Mouse (Mus musculus) embryonic fibroblast, embryonic 13.5 days (primary cell): Measurements from ENCODE around the gene Eid2b. TPM values are rescaled to one million over a fixed set of nuclear protein-coding genes. Genes with fewer than 3 reads are reported as not detected.
"Not testable (repeated sequence)": the region's sequence is repeated elsewhere in the genome, so short reads cannot be mapped to it uniquely, and the experiment has no call there.

Experiments used
- H3K27ac ChIP-seq: 2 replicates; pipeline ENCODE4 v1.5.1; 2012; ENCODE audit warnings: low read length, control low read depth, inconsistent platforms; ENCODE audit not compliant: insufficient read depth
- H3K4me1 ChIP-seq: 2 replicates; pipeline ENCODE4 v1.6.1; 2011; ENCODE audit warnings: low read length; ENCODE audit not compliant: control insufficient read depth, insufficient read depth
- H3K4me3 ChIP-seq: 2 replicates; pipeline ENCODE4 v1.5.1; 2011; ENCODE audit warnings: mild to moderate bottlenecking, control low read depth, low read length; ENCODE audit not compliant: insufficient read depth
- CTCF ChIP-seq: IDR thresholded peaks from 2 replicates; pipeline ENCODE4 v1.5.1; 2011; ENCODE audit warnings: mild to moderate bottlenecking, control low read depth, low read length, moderate library complexity, borderline replicate concordance; ENCODE audit not compliant: insufficient read depth
- POLR2A ChIP-seq: IDR thresholded peaks from 2 replicates; pipeline ENCODE4 v1.6.1; 2011; ENCODE audit warnings: low read depth, mild to moderate bottlenecking, control low read depth, low read length, moderate library complexity
- polyA plus RNA-seq: library from polyadenylated mRNA; stranded (reverse); fragments of >200 nt; gene quantifications from 2 replicates; pipeline ENCODE4 v1.2.4, GENCODE M21; 2011; ENCODE audit warnings: low read depth; ENCODE audit not compliant: missing spikeins, insufficient read length

The Eid2b gene
- 5.4 and 8.8 TPM in 2 replicates for polyA plus RNA-seq

GRCm38 (mm10) chr7:28277615-28278278 lies at the start of gene Eid2b:
TSS of gene Eid2b (plus strand) at chr7:28277739.
- Histone ChIP-seq H3K27ac (no peak within 1 kb of the TSS), H3K4me1 (no peaks in the 10 kb centered on the region), H3K4me3 (peak within 1 kb of the TSS; percentile 53)
- TF ChIP-seq POLR2A (peak; percentile 79), CTCF (peak; percentile 77)

DNA sequence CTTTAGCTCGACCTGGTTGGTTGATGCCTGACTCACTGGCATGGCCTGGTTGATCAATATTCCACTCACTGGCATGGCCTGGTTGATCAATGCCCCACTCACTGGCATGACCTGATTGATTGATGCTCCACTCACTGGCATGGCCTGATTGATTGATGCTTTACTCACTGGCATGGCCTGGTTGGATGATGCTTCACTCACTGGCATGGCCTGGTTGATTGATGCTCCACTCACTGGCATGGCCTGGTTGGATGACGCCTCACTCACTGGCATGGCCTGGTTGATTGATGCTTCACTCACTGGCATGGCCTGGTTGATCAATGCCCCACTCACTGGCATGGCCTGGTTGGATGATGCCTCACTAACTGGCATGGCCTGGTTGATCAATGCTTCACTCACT lies 33.6 kb upstream of the Eid2b start:
- not testable (repeated sequence) for H3K4me3 ChIP-seq, H3K4me1 ChIP-seq, H3K27ac ChIP-seq

GRCm38 (mm10) chr7:28248957-28249356 lies 28.6 kb upstream of the Eid2b start:
- no peaks in the 10 kb centered on the region for H3K4me1 ChIP-seq
- no peak overlapping the region for H3K4me3 ChIP-seq
- H3K27ac ChIP-seq, result no peak overlapping the region
- no peak for TF ChIP-seq CTCF
- TF ChIP-seq POLR2A, result no peak

DNA sequence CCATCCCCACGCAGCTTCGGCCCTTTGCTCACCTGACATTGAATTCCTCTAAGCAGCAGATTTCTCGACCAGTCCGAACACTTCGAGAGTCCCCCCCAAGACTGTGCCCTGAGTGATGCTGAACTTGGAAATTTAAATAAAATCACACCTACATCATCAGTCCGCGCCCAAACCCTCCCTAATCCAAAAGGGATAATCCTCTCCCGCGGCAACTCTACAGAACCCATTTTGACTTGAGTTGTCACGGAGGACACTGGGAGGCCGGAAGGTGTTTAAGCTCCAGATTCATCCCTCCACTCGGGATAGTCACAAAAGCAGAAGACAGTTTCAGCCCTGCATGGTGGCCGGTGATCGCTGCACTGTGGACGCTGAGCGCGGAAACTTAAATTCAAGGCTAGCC lies 25.6 kb upstream of the Eid2b start:
- TF ChIP-seq POLR2A (no peak), CTCF (no peak)
- H3K27ac ChIP-seq, result no peak overlapping the region
- no peaks in the 10 kb centered on the region for H3K4me1 ChIP-seq
- H3K4me3 ChIP-seq, result no peak overlapping the region

DNA sequence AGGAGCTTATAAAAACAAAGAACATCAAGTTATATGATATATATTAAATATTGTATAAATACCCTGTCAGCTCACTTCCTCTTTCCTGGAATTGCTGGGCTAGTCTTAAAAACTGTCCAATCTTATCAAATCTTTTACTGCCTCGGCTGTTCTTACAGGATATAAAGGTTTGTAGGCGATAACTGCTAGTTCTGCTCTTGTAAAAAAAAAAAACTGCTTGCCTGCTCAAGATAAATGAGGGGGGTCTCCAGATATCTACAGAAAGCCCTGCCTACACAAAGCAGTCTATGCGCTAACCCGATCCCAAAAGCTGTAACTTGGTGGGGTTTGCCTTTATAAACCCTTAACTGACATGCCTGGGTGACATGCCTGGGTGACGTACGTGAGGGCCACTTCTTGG lies 22.9 kb upstream of the Eid2b start:
- TF ChIP-seq CTCF (no peak), POLR2A (no peak)

GRCm38 (mm10) chr7:28255476-28255875 lies 22.1 kb upstream of the Eid2b start:
- Histone ChIP-seq H3K27ac (no peak overlapping the region), H3K4me1 (no peaks in the 10 kb centered on the region), H3K4me3 (no peak overlapping the region)
- TF ChIP-seq POLR2A, result no peak
- TF ChIP-seq CTCF, result peak; percentile 30; the same call in 1 of the 2 replicates

More for the DNA sequence above, 22.9 kb upstream of the Eid2b start:
- no peaks in the 10 kb centered on the region for H3K4me1 ChIP-seq
- H3K27ac ChIP-seq, result no peak overlapping the region
- no peak overlapping the region for H3K4me3 ChIP-seq

GRCm38 (mm10) chr7:28262861-28263260 lies 14.7 kb upstream of the Eid2b start:
- TF ChIP-seq CTCF (no peak), POLR2A (no peak)
- H3K27ac ChIP-seq, result no peak overlapping the region

DNA sequence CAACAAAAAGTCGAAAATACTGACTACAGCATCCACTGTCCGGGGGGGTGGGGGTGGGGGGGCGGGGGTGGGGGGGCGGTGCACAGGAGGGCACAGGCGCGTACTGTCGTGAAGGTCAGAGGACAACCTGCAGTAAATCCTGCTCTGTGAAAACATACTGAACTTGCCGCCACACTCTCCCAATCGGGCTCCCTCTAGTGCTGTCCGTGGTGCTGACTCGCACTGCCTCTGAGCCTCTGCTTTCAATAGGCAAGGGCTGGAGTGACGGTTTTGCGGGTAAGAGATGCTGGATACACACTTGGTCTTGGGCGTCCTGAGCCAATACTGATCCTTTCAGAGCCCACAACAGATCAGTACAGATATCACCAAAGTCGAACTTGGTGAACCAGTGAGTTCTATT lies 13.8 kb upstream of the Eid2b start:
- Histone ChIP-seq H3K4me3 (no peak overlapping the region), H3K4me1 (no peaks in the 10 kb centered on the region), H3K27ac (no peak overlapping the region)
- no peak for TF ChIP-seq CTCF
- TF ChIP-seq POLR2A, result no peak

More at GRCm38 (mm10) chr7:28262861-28263260, 14.7 kb upstream of the Eid2b start:
- Histone ChIP-seq H3K4me1 (no peaks in the 10 kb centered on the region), H3K4me3 (no peak overlapping the region)

DNA sequence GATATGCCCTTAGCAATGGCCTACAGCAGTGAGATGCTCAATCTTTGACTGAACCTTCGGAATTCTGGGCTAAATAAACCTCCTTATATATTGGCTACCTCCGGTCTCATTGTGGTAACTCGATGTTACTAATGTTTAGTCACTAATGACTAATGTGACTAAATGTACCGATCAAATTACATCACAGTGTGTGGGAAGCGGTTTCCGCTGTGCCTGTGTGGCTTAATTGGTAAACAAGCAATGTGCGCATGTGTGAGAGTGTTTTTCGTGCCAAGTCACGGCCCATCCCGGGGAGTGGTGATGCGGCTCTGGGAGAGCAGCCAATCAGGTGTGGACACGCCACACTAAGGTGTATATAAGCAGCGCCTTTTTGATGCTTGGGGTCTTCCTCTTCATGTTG lies 12.1 kb upstream of the Eid2b start:
- Histone ChIP-seq H3K27ac (no peak overlapping the region), H3K4me3 (no peak overlapping the region), H3K4me1 (peaks cover 2% of the 10 kb centered on the region; the same call in 1 of the 2 replicates)
- TF ChIP-seq POLR2A (no peak), CTCF (no peak)

DNA sequence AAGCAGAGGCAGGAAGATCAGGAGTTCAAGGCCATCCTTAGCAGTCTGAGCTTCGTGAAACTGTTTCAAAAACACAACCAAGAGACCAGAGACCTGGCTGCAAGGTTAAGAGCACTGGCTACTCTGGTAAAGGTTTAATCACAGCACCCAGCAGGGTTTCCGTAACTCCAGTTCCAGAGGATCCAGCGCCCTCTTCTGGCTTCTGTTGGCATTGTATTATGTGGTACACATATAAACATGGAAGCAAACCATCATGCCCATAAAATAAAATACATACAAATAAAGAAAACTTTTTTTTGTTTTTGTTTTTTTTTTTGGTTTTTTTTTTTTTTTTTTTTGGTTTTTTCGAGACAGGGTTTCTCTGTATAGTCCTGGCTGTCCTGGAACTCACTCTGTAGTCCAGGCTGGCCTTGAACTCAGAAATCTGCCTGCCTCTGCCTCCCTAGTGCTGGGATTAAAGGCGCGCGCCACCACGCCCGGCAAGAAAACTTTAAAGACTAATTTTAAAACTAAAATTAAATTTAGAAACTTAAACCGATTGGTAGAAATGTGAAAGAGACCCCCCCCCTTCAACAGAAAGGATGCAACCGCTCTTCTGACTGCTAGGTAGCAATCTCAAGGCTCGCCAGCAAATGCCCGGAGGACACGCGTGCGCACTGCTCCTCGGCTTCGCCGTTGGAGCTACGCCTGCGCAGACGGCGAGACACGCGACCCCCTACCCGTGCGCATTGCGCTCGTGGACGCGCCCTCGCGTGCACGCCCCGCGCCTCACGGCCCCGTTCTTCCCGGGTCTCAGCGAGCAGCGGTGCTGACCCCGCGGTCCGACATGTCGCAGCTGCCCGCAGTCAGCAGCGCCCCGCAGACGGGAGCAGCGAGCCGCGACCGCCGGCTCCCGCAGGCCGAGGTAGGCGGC lies 10.2 kb upstream of the Eid2b start, which contains the start of gene Eid2:
TSS of gene Eid2 (plus strand) at position 753 of the 913 bp plus-strand sequence.
- peak; percentile 92 for TF ChIP-seq POLR2A
- TF ChIP-seq CTCF, result no peak
- peak within 1 kb of the TSS; percentile 70 for H3K4me3 ChIP-seq
- peaks cover 2% of the 10 kb centered on the region; the same call in 1 of the 2 replicates for H3K4me1 ChIP-seq
- H3K27ac ChIP-seq, result peak within 1 kb of the TSS; percentile 2; the same call in 1 of the 2 replicates

DNA sequence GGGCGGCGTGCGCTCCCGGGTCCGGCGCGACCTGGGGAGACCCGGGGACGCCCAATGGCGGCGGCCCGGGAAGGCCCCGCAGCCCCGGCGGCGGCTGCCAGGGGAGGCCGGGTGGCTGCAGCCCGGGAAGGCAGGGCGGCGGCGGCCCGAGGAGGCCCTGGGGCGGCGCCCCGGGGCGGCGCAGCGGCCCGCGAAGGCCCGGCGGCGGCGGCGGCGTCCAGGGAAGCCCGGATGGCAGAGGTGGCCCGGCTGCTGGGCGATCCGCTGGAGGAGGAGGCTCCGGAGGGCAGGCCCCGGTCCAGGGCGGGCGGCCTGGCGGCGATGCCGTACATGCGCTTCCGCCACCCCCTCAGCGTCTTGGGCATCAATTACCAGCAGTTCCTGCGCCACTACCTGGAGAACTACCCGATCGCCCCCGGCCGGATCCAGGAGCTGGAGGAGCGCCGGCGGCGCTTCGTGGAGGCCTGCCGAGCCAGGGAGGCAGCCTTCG lies 9.5 kb upstream of the Eid2b start:
- Histone ChIP-seq H3K4me1 (peaks cover 2% of the 10 kb centered on the region; the same call in 1 of the 2 replicates), H3K4me3 (peak overlapping the region; percentile 70), H3K27ac (peak overlapping the region; percentile 2; the same call in 1 of the 2 replicates)
- TF ChIP-seq POLR2A (no peak), CTCF (no peak)
